Mouse (Mus musculus) heart, postnatal 0 days (tissue): Measurements from ENCODE around the gene Olfr149. TPM values are rescaled to one million over a fixed set of nuclear protein-coding genes. Genes with fewer than 3 reads are reported as not detected.

Experiments
- ATAC-seq: fragments of 200-750 bp; cut with Nextera tagmentation; 2 replicates; pipeline ENCODE4 v1.8.0; 2017; ENCODE audit warnings: low read depth, moderate number of reproducible peaks, moderate library complexity; ENCODE audit not compliant: insufficient read depth
- DNase-seq: peaks from one replicate; pipeline ENCODE4 v3.0.0-alpha.2; 2016; ENCODE audit warnings: low spot score
- H3K27ac ChIP-seq: fragments of 300-500 bp; sonication (generic); 2 replicates; pipeline ENCODE4 v1.5.1; 2014; ENCODE audit warnings: low read depth, mild to moderate bottlenecking
- H3K27me3 ChIP-seq: fragments of 300-500 bp; sonication (generic); 2 replicates; pipeline ENCODE4 v1.6.1; 2014; ENCODE audit warnings: low read length, mixed read lengths; ENCODE audit not compliant: control insufficient read depth, insufficient read depth
- H3K36me3 ChIP-seq: fragments of 300-500 bp; sonication (generic); replicated peaks from 2 replicates; pipeline ENCODE4 v1.6.1; 2014; ENCODE audit warnings: low read length, mixed read lengths; ENCODE audit not compliant: control insufficient read depth, insufficient read depth
- H3K4me1 ChIP-seq: fragments of 300-500 bp; sonication (generic); 2 replicates; pipeline ENCODE4 v1.6.1; 2014; ENCODE audit warnings: antibody characterized with exemption; ENCODE audit not compliant: control insufficient read depth, insufficient read depth
- H3K4me2 ChIP-seq: fragments of 300-500 bp; sonication (generic); 2 replicates; pipeline ENCODE4 v1.6.1; 2014; ENCODE audit warnings: low read depth, mild to moderate bottlenecking, low read length, moderate library complexity
- H3K4me3 ChIP-seq: fragments of 300-500 bp; sonication (generic); 2 replicates; pipeline ENCODE4 v1.5.1; 2014; ENCODE audit warnings: low read depth, low read length
- H3K9ac ChIP-seq: fragments of 300-500 bp; sonication (generic); replicated peaks from 2 replicates; pipeline ENCODE4 v1.6.1; 2014; ENCODE audit warnings: low read depth, low read length, mixed read lengths
- H3K9me3 ChIP-seq: fragments of 300-500 bp; sonication (generic); replicated peaks from 2 replicates; pipeline ENCODE4 v1.6.1; 2016; ENCODE audit warnings: low read length; ENCODE audit not compliant: control insufficient read depth
- CTCF ChIP-seq: IDR thresholded peaks from 2 replicates; pipeline ENCODE4 v1.5.1; 2016; ENCODE audit warnings: antibody characterized with exemption, control low read depth, low read depth
- EP300 ChIP-seq: IDR thresholded peaks from 2 replicates; pipeline ENCODE4 v1.6.1; 2016; ENCODE audit warnings: antibody characterized with exemption, low read depth
- WGBS: fragments of 180-500 bp; shearing (Covaris S2); extraction: QIAGEN DNeasy Blood & Tissue Kit; methylation state at CpG from one replicate; pipeline ENCODE4 v1.1.7; 2014; 5-methylcytosine and 5-hydroxymethylcytosine counted together
- polyA plus RNA-seq: library from polyadenylated mRNA; unstranded; fragments of >200 nt; fragmentation: Nextera tagmentation; extraction: Ambion mirVana; gene quantifications from 2 replicates; pipeline ENCODE4 v1.2.1, GENCODE M21; 2015
- total RNA-seq: library from RNA; depleted of rRNA; stranded (reverse); fragments of >200 nt; gene quantifications from 2 replicates; pipeline ENCODE4 v1.2.3, GENCODE M21; 2014; ENCODE audit warnings: low replicate concordance; rRNA removed

Olfr149 gene
- total and polyA plus RNA-seq, 2 experiments from 2014 or later: not detected

DNA sequence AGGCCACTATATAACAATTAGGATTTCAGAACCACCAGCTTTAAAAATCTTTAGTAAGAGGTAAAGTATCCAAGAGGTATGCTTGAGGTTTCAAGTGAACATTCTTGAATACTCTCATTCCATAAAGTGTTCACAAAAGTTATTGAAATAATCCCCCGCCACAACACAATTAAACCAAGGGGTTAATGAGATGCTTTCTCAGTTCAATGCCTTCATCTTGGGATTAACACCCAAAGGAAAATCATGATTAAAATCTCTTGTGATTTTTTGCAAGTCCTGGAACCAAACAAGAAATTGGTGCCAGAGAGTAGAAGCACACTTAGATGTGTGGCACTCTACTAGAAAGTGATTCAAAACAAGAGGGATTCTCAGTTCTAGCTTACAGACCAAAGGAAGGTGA lies 40.0 kb downstream of the Olfr149 start, which contains the start of gene Olfr963:
TSS of gene Olfr963 (plus strand) at position 301 of the 400 bp plus-strand sequence.
- H3K4me3 ChIP-seq: no peak within 1 kb of the TSS
- no peak within 1 kb of the TSS for H3K4me2 ChIP-seq
- H3K36me3 ChIP-seq: no peaks in the 10 kb centered on the region
- no peaks in the 10 kb centered on the region for H3K27me3 ChIP-seq
- H3K4me1 ChIP-seq: no peaks in the 10 kb centered on the region
- ATAC-seq (no peak), DNase-seq (no peak)
- H3K9me3 ChIP-seq: peaks cover 5% of the 10 kb centered on the region; the same call in 1 of the 2 replicates
- WGBS: 81% methylated on average over 1 of the region's 1 CpGs
- no peak within 1 kb of the TSS for H3K9ac ChIP-seq
- no peak for TF ChIP-seq CTCF
- no peak for TF ChIP-seq EP300
- H3K27ac ChIP-seq: no peak within 1 kb of the TSS

DNA sequence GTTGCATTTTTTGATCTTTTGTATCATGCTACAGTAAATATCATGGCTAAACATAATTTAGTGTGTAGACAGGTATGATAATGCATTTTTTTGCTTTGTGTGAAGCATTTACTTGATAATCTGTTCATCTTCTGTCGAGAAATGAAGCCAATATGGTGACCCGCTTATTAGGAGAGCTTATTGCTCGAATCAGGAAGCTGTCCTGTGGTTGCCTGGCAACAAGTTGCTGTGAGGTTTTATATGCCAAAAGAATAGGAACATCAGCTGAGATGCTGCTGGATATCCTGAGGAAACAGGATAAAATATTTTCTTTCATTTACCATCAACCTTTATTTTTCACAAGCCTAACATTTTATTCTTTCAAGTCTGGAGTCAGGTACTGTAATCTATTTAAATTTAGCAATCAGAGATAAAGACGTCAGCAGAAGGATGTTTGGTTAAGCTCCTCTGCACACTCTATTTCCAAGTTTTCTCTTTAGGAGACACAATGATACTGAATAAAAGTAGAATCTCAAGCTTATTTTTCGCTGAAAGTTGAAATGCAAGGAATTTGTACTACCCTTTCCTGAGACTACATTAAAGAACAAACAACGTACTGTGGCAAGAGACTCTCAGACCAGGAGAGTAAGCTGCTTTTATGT lies 52.0 kb downstream of the Olfr149 start:
- 52% methylated on average over 6 of the region's 6 CpGs for WGBS
- DNase-seq: no peak
- Histone ChIP-seq H3K27ac (no peak overlapping the region), H3K4me1 (no peaks in the 10 kb centered on the region), H3K9me3 (no peaks in the 10 kb centered on the region), H3K4me2 (no peak overlapping the region), H3K4me3 (no peak overlapping the region), H3K9ac (no peak overlapping the region), H3K27me3 (no peaks in the 10 kb centered on the region), H3K36me3 (no peaks in the 10 kb centered on the region)
- TF ChIP-seq CTCF: no peak
- TF ChIP-seq EP300: no peak
- ATAC-seq: no peak

Other genes starting within 250 kb of the Olfr149 start
- gene Olfr955, start 235.2 kb downstream of the Olfr149 start, total RNA-seq: not detected in 2 replicates
- gene Olfr955, start 235.2 kb downstream of the Olfr149 start, polyA plus RNA-seq: not detected in 2 replicates
- not detected in 2 replicates for gene Olfr44, start 213.1 kb downstream of the Olfr149 start, total RNA-seq
- gene Olfr44, start 213.1 kb downstream of the Olfr149 start, polyA plus RNA-seq: not detected in 2 replicates
- not detected in 2 replicates for gene Olfr957, start 191.3 kb downstream of the Olfr149 start, total RNA-seq
- gene Olfr957, start 191.3 kb downstream of the Olfr149 start, polyA plus RNA-seq: not detected in 2 replicates
- gene Olfr958, start 153.1 kb downstream of the Olfr149 start, total RNA-seq: not detected in 2 replicates
- gene Olfr958, start 153.1 kb downstream of the Olfr149 start, polyA plus RNA-seq: not detected in 2 replicates
- not detected in 2 replicates for gene Olfr959, start 131.5 kb downstream of the Olfr149 start, total RNA-seq
- gene Olfr959, start 131.5 kb downstream of the Olfr149 start, polyA plus RNA-seq: not detected in 2 replicates
- gene AW551984, start 102.7 kb downstream of the Olfr149 start, total RNA-seq: 5.6 and 6.9 TPM in 2 replicates
- 2.1 and 2.2 TPM in 2 replicates for gene AW551984, start 102.7 kb downstream of the Olfr149 start, polyA plus RNA-seq
- not detected in 2 replicates for gene Olfr148, start 96.5 kb downstream of the Olfr149 start, total RNA-seq
- not detected in 2 replicates for gene Olfr148, start 96.5 kb downstream of the Olfr149 start, polyA plus RNA-seq
- not detected in 2 replicates for gene Olfr960, start 85.7 kb downstream of the Olfr149 start, total RNA-seq
- gene Olfr960, start 85.7 kb downstream of the Olfr149 start, polyA plus RNA-seq: not detected in 2 replicates
- gene Olfr961, start 62.0 kb downstream of the Olfr149 start, total RNA-seq: not detected in 2 replicates
- gene Olfr961, start 62.0 kb downstream of the Olfr149 start, polyA plus RNA-seq: not detected in 2 replicates
- gene Olfr963, start 39.9 kb downstream of the Olfr149 start, total RNA-seq: not detected in 2 replicates
- gene Olfr963, start 39.9 kb downstream of the Olfr149 start, polyA plus RNA-seq: not detected in 2 replicates
- gene Olfr965, start 4.2 kb upstream of the Olfr149 start, total RNA-seq: not detected in 2 replicates
- gene Olfr965, start 4.2 kb upstream of the Olfr149 start, polyA plus RNA-seq: not detected in 2 replicates
- not detected in 2 replicates for gene Olfr150, start 23.9 kb upstream of the Olfr149 start, total RNA-seq
- gene Olfr150, start 23.9 kb upstream of the Olfr149 start, polyA plus RNA-seq: not detected in 2 replicates
- gene Olfr967, start 39.1 kb upstream of the Olfr149 start, total RNA-seq: not detected in 2 replicates
- not detected in 2 replicates for gene Olfr967, start 39.1 kb upstream of the Olfr149 start, polyA plus RNA-seq
- not detected in 2 replicates for gene Olfr968, start 76.1 kb upstream of the Olfr149 start, total RNA-seq
- not detected in 2 replicates for gene Olfr968, start 76.1 kb upstream of the Olfr149 start, polyA plus RNA-seq
- not detected in 2 replicates for gene Olfr969, start 83.8 kb upstream of the Olfr149 start, total RNA-seq
- not detected in 2 replicates for gene Olfr969, start 83.8 kb upstream of the Olfr149 start, polyA plus RNA-seq
- not detected in 2 replicates for gene Olfr970, start 101.7 kb upstream of the Olfr149 start, total RNA-seq
- not detected in 2 replicates for gene Olfr970, start 101.7 kb upstream of the Olfr149 start, polyA plus RNA-seq
- gene Olfr971, start 129.8 kb upstream of the Olfr149 start, total RNA-seq: not detected in 2 replicates
- not detected in 2 replicates for gene Olfr971, start 129.8 kb upstream of the Olfr149 start, polyA plus RNA-seq
- not detected in 2 replicates for gene Olfr972, start 159.3 kb upstream of the Olfr149 start, total RNA-seq
- gene Olfr972, start 159.3 kb upstream of the Olfr149 start, polyA plus RNA-seq: not detected in 2 replicates
- not detected in 2 replicates for gene Olfr229, start 200.2 kb upstream of the Olfr149 start, total RNA-seq
- gene Olfr229, start 200.2 kb upstream of the Olfr149 start, polyA plus RNA-seq: not detected in 2 replicates
- gene Olfr974, start 230.4 kb upstream of the Olfr149 start, total RNA-seq: not detected in 2 replicates
- not detected in 2 replicates for gene Olfr974, start 230.4 kb upstream of the Olfr149 start, polyA plus RNA-seq
- not detected in 2 replicates for gene Olfr975, start 244.9 kb upstream of the Olfr149 start, total RNA-seq
- gene Olfr975, start 244.9 kb upstream of the Olfr149 start, polyA plus RNA-seq: not detected in 2 replicates